Mouse (Mus musculus) myocyte (in vitro differentiated cells): ENCODE measurements at regions not wholly inside any gene's neighbourhood (a gene's known extent, or its start where the extent isn't known, plus 50 kb on each side); places are given as distances from the start of the nearest gene placed in this dataset.

Source experiments
- H3K27me3 ChIP-seq: one replicate; pipeline ENCODE4 v1.6.1; 2011; ENCODE audit not compliant: control insufficient read depth, insufficient read depth, insufficient read length
- H3K36me3 ChIP-seq: one replicate; pipeline ENCODE4 v1.6.1; 2011; ENCODE audit not compliant: control insufficient read depth, insufficient read depth
- H3K4me2 ChIP-seq: one replicate; pipeline ENCODE4 v1.6.1; 2011; ENCODE audit warnings: low read depth, control low read depth
- H3K4me3 ChIP-seq: one replicate; pipeline ENCODE4 v1.5.1; 2011; ENCODE audit warnings: mild to moderate bottlenecking, control low read depth, moderate library complexity
- H3K79me2 ChIP-seq: one replicate; pipeline ENCODE4 v1.6.1; 2011; ENCODE audit not compliant: control insufficient read depth, insufficient read depth
- H3ac ChIP-seq: one replicate; pipeline ENCODE4 v1.6.1; 2011; ENCODE audit not compliant: control insufficient read depth, insufficient read length
- CEBPB ChIP-seq: IDR thresholded peaks from 2 replicates; pipeline ENCODE4 v1.6.1; 2011; ENCODE audit warnings: mild to moderate bottlenecking, moderate library complexity; ENCODE audit not compliant: poor library complexity, insufficient read depth, severe bottlenecking
- E2F4 ChIP-seq: IDR thresholded peaks from one replicate; pipeline ENCODE4 v1.6.1; 2011; ENCODE audit warnings: mild to moderate bottlenecking, control low read depth, moderate library complexity; ENCODE audit not compliant: insufficient read depth
- MAX ChIP-seq: IDR thresholded peaks from one replicate; pipeline ENCODE4 v1.6.1; 2011; ENCODE audit warnings: low read depth, mild to moderate bottlenecking, control low read depth
- MYOD1 ChIP-seq, 3 experiments: IDR thresholded peaks; one replicate each; pipeline ENCODE4 v1.6.1; 2011; ENCODE audit warnings: control low read depth in 2 of 3, low read depth in 2 of 3, mild to moderate bottlenecking in 2 of 3, moderate library complexity in 1 of 3; ENCODE audit not compliant: insufficient read length in 2 of 3, control insufficient read depth in 1 of 3
- MYOG ChIP-seq, 3 experiments: IDR thresholded peaks; one replicate each; pipeline ENCODE4 v1.6.1; 2011; ENCODE audit warnings: control low read depth in 2 of 3, low read depth in 2 of 3, mild to moderate bottlenecking in 2 of 3; ENCODE audit not compliant: insufficient read length in 2 of 3, control insufficient read depth in 1 of 3, insufficient read depth in 1 of 3
- POLR2A ChIP-seq: IDR thresholded peaks from one replicate; pipeline ENCODE4 v1.6.1; 2011; ENCODE audit warnings: low read depth, mild to moderate bottlenecking, control low read depth, moderate library complexity; ENCODE audit not compliant: insufficient read length
- POLR2AphosphoS2 ChIP-seq: IDR thresholded peaks from one replicate; pipeline ENCODE4 v1.6.1; 2011; ENCODE audit warnings: low read depth, control low read depth; ENCODE audit not compliant: insufficient read length
- REST ChIP-seq: IDR thresholded peaks from one replicate; pipeline ENCODE4 v1.6.1; 2011; ENCODE audit warnings: mild to moderate bottlenecking, control low read depth, moderate library complexity; ENCODE audit not compliant: insufficient read depth, insufficient read length
- SRF ChIP-seq: IDR thresholded peaks from one replicate; pipeline ENCODE4 v1.6.1; 2011; ENCODE audit warnings: low read depth; ENCODE audit not compliant: control insufficient read depth, insufficient read length
- TCF12 ChIP-seq: IDR thresholded peaks from one replicate; pipeline ENCODE4 v1.6.1; 2011; ENCODE audit warnings: mild to moderate bottlenecking, control low read depth; ENCODE audit not compliant: poor library complexity, insufficient read depth, severe bottlenecking
- TCF3 ChIP-seq: IDR thresholded peaks from one replicate; pipeline ENCODE4 v1.6.1; 2011; ENCODE audit warnings: low read depth, control low read depth; ENCODE audit not compliant: insufficient read length
- USF1 ChIP-seq: IDR thresholded peaks from one replicate; pipeline ENCODE4 v1.6.1; 2011; ENCODE audit warnings: low read depth, mild to moderate bottlenecking, control low read depth, moderate library complexity

GRCm38 (mm10) chr19:6631817-6632216 lies 89.0 kb upstream of the Slc22a12 start:
- Histone ChIP-seq H3ac (no peak overlapping the region), H3K4me3 (no peak overlapping the region), H3K4me2 (no peak overlapping the region), H3K79me2 (no peaks in the 10 kb centered on the region), H3K27me3 (peaks cover 15% of the 10 kb centered on the region), H3K36me3 (no peaks in the 10 kb centered on the region)
- TF ChIP-seq TCF12 (no peak), POLR2AphosphoS2 (no peak), SRF (no peak), USF1 (no peak), CEBPB (no peak), MYOD1 (IDR thresholded peaks at IDR 0.05; ENCODE audit: control insufficient read depth in 1 of 3, insufficient read length in 2 of 3, low read depth in 2 of 3) (no peak), TCF3 (no peak), REST (no peak)

DNA sequence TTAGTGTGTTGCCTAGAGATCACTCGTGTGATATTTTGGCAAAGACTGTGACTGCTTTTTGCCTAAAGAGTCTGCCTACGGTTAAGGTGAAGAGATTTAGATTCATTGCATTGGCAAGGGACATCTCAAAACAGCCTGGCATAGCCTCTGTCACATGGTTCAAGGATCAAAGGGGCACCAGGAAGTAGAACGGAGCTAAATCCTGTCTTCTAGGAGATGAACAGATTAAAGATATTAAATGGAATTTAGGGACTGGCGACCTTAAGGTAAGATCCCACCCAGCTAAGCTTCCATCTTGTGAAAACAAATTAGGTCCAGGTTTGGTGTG lies 87.7 kb upstream of the Slc22a12 start:
- Histone ChIP-seq H3K36me3 (no peaks in the 10 kb centered on the region), H3K4me3 (no peak overlapping the region), H3K79me2 (no peaks in the 10 kb centered on the region), H3K27me3 (peaks cover 15% of the 10 kb centered on the region), H3ac (no peak overlapping the region), H3K4me2 (no peak overlapping the region)
- no peak for TF ChIP-seq SRF
- TF ChIP-seq E2F4 = no peak
- TF ChIP-seq POLR2AphosphoS2 = no peak
- no peak for TF ChIP-seq USF1
- TF ChIP-seq TCF3 = no peak
- TF ChIP-seq MYOG (IDR thresholded peaks at IDR 0.05; ENCODE audit: control insufficient read depth in 1 of 3, insufficient read depth in 1 of 3, insufficient read length in 2 of 3, low read depth in 2 of 3) = no peak
- no peak for TF ChIP-seq MYOD1 (IDR thresholded peaks at IDR 0.05; ENCODE audit: control insufficient read depth in 1 of 3, insufficient read length in 2 of 3, low read depth in 2 of 3)
- no peak for TF ChIP-seq TCF12
- TF ChIP-seq MAX = no peak
- no peak for TF ChIP-seq POLR2A
- TF ChIP-seq CEBPB = no peak
- TF ChIP-seq REST = no peak

DNA sequence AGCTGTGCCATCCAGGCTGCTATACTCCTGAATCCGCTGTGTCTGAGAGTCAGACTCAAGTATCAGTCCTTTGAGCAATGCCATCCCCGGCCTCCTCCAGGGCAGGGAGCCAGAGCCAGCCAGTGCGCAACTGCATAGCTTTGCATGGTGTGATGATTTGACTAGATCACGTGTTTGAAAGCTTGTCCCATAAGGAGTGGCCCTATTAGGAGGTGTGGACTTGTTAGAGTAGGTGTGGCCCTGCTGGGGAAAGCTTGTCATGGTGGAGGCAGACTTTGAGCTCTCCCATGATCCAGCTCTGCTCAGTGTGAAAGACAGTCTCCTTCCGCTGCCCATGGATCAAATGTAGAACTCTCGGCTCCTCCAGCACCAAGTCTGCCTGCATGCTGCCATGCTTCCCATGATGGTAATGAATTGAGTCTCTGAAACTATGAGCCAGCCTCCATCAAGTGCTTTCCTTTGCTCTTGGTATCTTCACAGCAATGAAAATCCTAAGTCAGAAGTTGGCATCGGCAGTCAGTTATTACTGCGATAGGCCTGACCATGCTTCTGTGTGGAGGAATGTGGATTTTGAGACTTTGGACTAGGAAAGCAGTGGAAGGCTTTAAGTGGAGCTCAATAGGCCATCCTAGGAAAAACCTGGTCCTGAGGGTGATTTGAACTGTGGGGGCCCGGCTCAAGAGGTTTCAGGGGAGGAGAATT lies 87.2 kb upstream of the Slc22a12 start:
- H3K79me2 ChIP-seq = no peaks in the 10 kb centered on the region
- TF ChIP-seq TCF12 (no peak), MYOG (IDR thresholded peaks at IDR 0.05; ENCODE audit: control insufficient read depth in 1 of 3, insufficient read depth in 1 of 3, insufficient read length in 2 of 3, low read depth in 2 of 3) (no peak), MAX (no peak), USF1 (no peak), E2F4 (no peak), REST (no peak), SRF (no peak), POLR2A (no peak), POLR2AphosphoS2 (no peak), TCF3 (no peak), MYOD1 (IDR thresholded peaks at IDR 0.05; ENCODE audit: control insufficient read depth in 1 of 3, insufficient read length in 2 of 3, low read depth in 2 of 3) (no peak), CEBPB (no peak)
- H3K36me3 ChIP-seq = no peaks in the 10 kb centered on the region
- peaks cover 15% of the 10 kb centered on the region for H3K27me3 ChIP-seq
- no peak overlapping the region for H3ac ChIP-seq
- no peak overlapping the region for H3K4me3 ChIP-seq
- H3K4me2 ChIP-seq = no peak overlapping the region

- Histone ChIP-seq H3ac (no peak overlapping the region), H3K27me3 (peaks cover 25% of the 10 kb centered on the region), H3K36me3 (no peaks in the 10 kb centered on the region), H3K79me2 (no peaks in the 10 kb centered on the region), H3K4me2 (no peak overlapping the region), H3K4me3 (no peak overlapping the region)
- TF ChIP-seq TCF12 = no peak
Observed at GRCm38 (mm10) chr19:6625574-6625973, 82.7 kb upstream of the Slc22a12 start.

GRCm38 (mm10) chr19:6621023-6621422 lies 78.2 kb upstream of the Slc22a12 start:
- TF ChIP-seq SRF (no peak), MYOG (IDR thresholded peaks at IDR 0.05; ENCODE audit: control insufficient read depth in 1 of 3, insufficient read depth in 1 of 3, insufficient read length in 2 of 3, low read depth in 2 of 3) (no peak), MYOD1 (IDR thresholded peaks at IDR 0.05; ENCODE audit: control insufficient read depth in 1 of 3, insufficient read length in 2 of 3, low read depth in 2 of 3) (no peak)
- Histone ChIP-seq H3ac (no peak overlapping the region), H3K4me2 (no peak overlapping the region)

More at GRCm38 (mm10) chr19:6621023-6621422, 78.2 kb upstream of the Slc22a12 start:
- Histone ChIP-seq H3K4me3 (no peak overlapping the region), H3K27me3 (peaks cover 10% of the 10 kb centered on the region), H3K36me3 (no peaks in the 10 kb centered on the region), H3K79me2 (no peaks in the 10 kb centered on the region)
